Mouse (Mus musculus): ENCODE data around the gene Nbl1. TPM values are rescaled to one million over a fixed set of nuclear protein-coding genes. Genes with fewer than 3 reads are reported as not detected.

Nbl1 gene
- total and polyA plus RNA-seq, 3 experiments, result 0.14 TPM; not detected in 2

DNA sequence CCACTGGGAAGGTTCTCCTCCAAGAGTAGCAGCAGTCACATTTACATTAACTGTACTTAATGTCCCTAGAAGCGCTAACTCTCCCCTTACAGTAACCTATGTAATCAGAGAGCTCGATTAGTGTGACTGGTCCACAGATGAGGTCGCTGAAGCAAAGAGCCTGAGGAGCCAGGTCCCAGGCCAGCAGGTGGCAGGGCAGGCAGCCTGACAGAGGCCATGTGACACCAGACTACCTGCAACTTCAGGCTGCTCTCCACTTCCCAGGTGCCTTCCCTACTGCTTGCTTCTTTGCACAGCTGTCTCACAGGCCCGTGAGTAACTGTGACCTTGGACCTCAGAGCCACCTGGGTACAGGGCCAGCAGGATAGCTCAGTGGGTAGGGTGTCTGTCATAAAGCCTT, 58.3 kb downstream of the Nbl1 start:
- H3K36me3 ChIP-seq (ENCODE audit: control insufficient read depth in 1 of 2, insufficient read depth in 2 of 2, low read length in 2 of 2), result no peaks in the 10 kb centered on the region
- H3K4me1 ChIP-seq (ENCODE audit: control insufficient read depth in 1 of 2, insufficient read depth in 2 of 2, low read length in 2 of 2), result no peaks in the 10 kb centered on the region
- H3K9me3 ChIP-seq (replicated peaks; ENCODE audit: insufficient read depth, low read length), result no peaks in the 10 kb centered on the region
- no peak for DNase-seq (ENCODE audit: low read depth, low spot score)
- H3K27ac ChIP-seq (ENCODE audit: control insufficient read depth, low read depth, low read length), result no peak overlapping the region
- no peak overlapping the region for H3K9ac ChIP-seq (ENCODE audit: control insufficient read depth, low read depth, low read length, poor library complexity, severe bottlenecking)
- H3K27me3 ChIP-seq (ENCODE audit: control insufficient read depth in 1 of 2, insufficient read depth in 2 of 2, low read length in 2 of 2), result no peaks in the 10 kb centered on the region
- H3K4me3 ChIP-seq (ENCODE audit: control insufficient read depth in 1 of 2, insufficient read depth in 1 of 2, low read depth in 2 of 2, low read length in 2 of 2), result no peak overlapping the region
- no peaks in the 10 kb centered on the region for H3K79me2 ChIP-seq (ENCODE audit: control insufficient read depth, insufficient read depth, low read length, poor library complexity)
- TF ChIP-seq CTCF (IDR thresholded peaks at IDR 0.05 in 2 of 3, conservative IDR thresholded peaks at IDR 0.05 in 1 of 3; ENCODE audit: control insufficient read depth in 1 of 3, insufficient read depth in 1 of 3, low read depth in 2 of 3, low read length in 3 of 3, poor library complexity in 1 of 3, severe bottlenecking in 1 of 3) (no peak), TBP (IDR thresholded peaks at IDR 0.05; ENCODE audit: low read depth, low read length) (no peak), ETS1 (IDR thresholded peaks at IDR 0.05; ENCODE audit: low read depth, low read length) (no peak), NRF1 (IDR thresholded peaks at IDR 0.05; ENCODE audit: insufficient read depth, low read depth, low read length, poor library complexity, severe bottlenecking) (no peak), USF1 (IDR thresholded peaks at IDR 0.05; ENCODE audit: low read depth, low read length) (no peak), MAZ (IDR thresholded peaks at IDR 0.05; ENCODE audit: low read depth, low read length) (no peak), MXI1 (IDR thresholded peaks at IDR 0.05; ENCODE audit: low read depth, low read length) (no peak)

DNA sequence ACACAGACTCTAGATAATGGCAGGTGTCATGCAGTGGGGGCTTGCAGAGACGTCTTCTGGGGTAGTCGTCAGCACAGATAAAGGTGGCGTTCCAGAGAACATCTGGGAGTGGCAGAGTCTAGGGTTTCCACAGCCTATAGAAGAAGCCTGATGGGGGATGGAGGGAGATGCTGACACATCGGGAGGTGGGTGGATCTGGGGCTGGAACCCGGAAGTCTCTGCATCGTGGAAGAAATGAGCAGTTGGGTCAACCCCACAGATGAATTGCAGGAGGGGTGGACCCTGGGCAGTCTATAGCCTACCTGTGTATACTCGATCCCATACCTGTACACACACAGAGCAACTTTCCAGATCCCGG, 58.8 kb downstream of the Nbl1 start:
- no peak for DNase-seq (ENCODE audit: low read depth, low spot score)
- Histone ChIP-seq H3K27me3 (ENCODE audit: control insufficient read depth in 1 of 2, insufficient read depth in 2 of 2, low read length in 2 of 2) (no peaks in the 10 kb centered on the region), H3K79me2 (ENCODE audit: control insufficient read depth, insufficient read depth, low read length, poor library complexity) (no peaks in the 10 kb centered on the region), H3K27ac (ENCODE audit: control insufficient read depth, low read depth, low read length) (no peak overlapping the region), H3K9ac (ENCODE audit: control insufficient read depth, low read depth, low read length, poor library complexity, severe bottlenecking) (no peak overlapping the region), H3K9me3 (replicated peaks; ENCODE audit: insufficient read depth, low read length) (no peaks in the 10 kb centered on the region), H3K36me3 (ENCODE audit: control insufficient read depth in 1 of 2, insufficient read depth in 2 of 2, low read length in 2 of 2) (no peaks in the 10 kb centered on the region), H3K4me1 (ENCODE audit: control insufficient read depth in 1 of 2, insufficient read depth in 2 of 2, low read length in 2 of 2) (no peaks in the 10 kb centered on the region), H3K4me3 (ENCODE audit: control insufficient read depth in 1 of 2, insufficient read depth in 1 of 2, low read depth in 2 of 2, low read length in 2 of 2) (no peak overlapping the region)
- no peak for TF ChIP-seq SMC3 (IDR thresholded peaks at IDR 0.05; ENCODE audit: low read depth, low read length)
- no peak for TF ChIP-seq CHD2 (IDR thresholded peaks at IDR 0.05; ENCODE audit: low read length)
- no peak for TF ChIP-seq MAX (IDR thresholded peaks at IDR 0.05; ENCODE audit: low read length)
- TF ChIP-seq POLR2AphosphoS5 (IDR thresholded peaks at IDR 0.05; ENCODE audit: borderline replicate concordance, low read depth, low read length), result no peak
- TF ChIP-seq USF1 (IDR thresholded peaks at IDR 0.05; ENCODE audit: low read depth, low read length), result no peak

- no peaks in the 10 kb centered on the region for H3K79me2 ChIP-seq (ENCODE audit: control insufficient read depth, insufficient read depth, low read length, poor library complexity)
- H3K27ac ChIP-seq (ENCODE audit: control insufficient read depth, low read depth, low read length), result no peak overlapping the region
- no peak overlapping the region for H3K4me3 ChIP-seq (ENCODE audit: control insufficient read depth in 1 of 2, insufficient read depth in 1 of 2, low read depth in 2 of 2, low read length in 2 of 2)
- no peak for DNase-seq (ENCODE audit: low read depth, low spot score)
- no peaks in the 10 kb centered on the region for H3K9me3 ChIP-seq (replicated peaks; ENCODE audit: insufficient read depth, low read length)
- H3K27me3 ChIP-seq (ENCODE audit: control insufficient read depth in 1 of 2, insufficient read depth in 2 of 2, low read length in 2 of 2), result no peaks in the 10 kb centered on the region
- H3K36me3 ChIP-seq (ENCODE audit: control insufficient read depth in 1 of 2, insufficient read depth in 2 of 2, low read length in 2 of 2), result no peaks in the 10 kb centered on the region
- TF ChIP-seq CHD2 (IDR thresholded peaks at IDR 0.05; ENCODE audit: low read length), result no peak
- no peak overlapping the region for H3K9ac ChIP-seq (ENCODE audit: control insufficient read depth, low read depth, low read length, poor library complexity, severe bottlenecking)
- no peaks in the 10 kb centered on the region for H3K4me1 ChIP-seq (ENCODE audit: control insufficient read depth in 1 of 2, insufficient read depth in 2 of 2, low read length in 2 of 2)
Observed at GRCm38 (mm10) chr4:139033263-139034009, 59.4 kb downstream of the Nbl1 start.

Data from MEL (cell line).